Mouse (Mus musculus): Measurements from ENCODE around the gene Frmd8. TPM values are rescaled to one million over a fixed set of nuclear protein-coding genes. Genes with fewer than 3 reads are reported as not detected.

Frmd8 gene
- total RNA-seq, 2 experiments from 2014 or later: 19.3 to 21.9 TPM

DNA sequence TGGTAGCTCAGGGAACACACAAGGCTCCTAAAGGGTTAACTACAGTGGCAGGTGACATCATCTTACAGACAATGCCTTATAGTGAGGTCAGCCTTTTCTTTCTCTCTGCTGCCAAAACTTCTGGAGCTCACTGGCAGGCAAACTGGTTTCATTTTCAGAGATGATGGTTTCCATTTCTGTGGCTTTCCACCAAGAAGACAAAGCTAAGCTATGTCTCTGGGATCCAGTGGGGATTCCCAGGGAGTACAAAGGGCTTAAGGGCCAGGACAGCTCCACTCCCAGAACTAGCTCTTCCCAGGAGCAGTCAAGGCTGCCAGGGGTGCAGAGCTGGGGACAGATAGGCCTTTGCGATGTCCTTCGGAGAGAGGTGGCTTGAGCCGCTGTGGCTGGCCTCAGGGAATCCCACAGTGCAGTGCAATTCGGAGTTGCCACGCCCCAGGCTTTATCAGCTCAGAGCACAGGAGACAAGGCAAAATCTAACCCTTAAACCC, 23.5 kb downstream of the Frmd8 start:
- no peak for ATAC-seq (ENCODE audit: poor library complexity, severe bottlenecking)

DNA sequence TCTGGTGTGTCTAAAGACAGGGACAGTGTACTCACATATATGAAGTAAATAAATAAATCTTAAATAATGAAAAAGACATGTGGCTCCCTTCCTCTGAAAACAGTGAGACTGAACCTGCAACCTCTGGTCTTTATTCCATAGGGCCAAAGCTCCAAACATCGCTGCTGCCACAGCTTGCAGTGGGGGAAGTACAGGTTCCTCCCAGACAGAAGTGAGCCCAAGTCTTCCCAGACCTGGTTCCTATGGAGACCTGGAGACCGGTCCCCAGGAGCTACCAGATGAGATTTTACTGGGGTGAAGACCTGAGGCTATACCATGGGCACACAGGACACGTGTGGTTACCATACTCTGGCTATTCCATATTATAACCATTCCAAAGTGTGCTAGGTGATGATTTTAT, 24.2 kb downstream of the Frmd8 start:
- no peak for ATAC-seq (ENCODE audit: poor library complexity, severe bottlenecking)

DNA sequence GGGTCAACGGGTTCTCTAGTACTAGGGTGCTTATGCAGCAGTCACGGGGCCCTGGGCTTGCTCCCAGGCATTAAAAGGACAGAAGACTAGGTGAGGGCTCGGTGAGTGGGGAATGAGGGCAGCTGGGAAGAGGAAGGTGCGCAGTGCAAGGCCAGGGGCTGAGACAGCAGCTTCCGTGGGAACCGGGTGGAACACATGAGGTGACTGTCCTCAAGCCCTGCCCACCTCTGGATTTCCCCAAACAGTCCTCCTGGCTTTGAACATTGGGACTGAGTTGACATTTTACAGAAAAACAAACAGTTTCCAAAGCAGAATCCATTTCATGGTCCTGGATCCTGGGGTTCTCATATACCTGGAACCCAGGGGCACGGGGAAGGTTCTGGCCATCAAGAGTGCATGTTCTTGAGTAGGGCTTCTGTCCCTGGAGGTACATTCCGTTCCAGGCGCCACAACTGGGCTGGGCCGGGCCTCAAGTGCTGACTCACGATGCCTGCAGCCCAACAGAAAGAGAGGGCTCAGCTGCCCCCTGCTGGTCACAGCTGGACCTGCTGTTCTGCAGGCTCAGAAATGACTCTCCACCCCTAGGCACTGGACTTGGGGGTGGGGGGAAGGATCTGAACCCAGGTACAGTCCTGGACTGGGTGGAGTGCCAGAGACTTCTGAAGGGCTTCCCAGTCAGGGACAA, 25.1 kb downstream of the Frmd8 start:
- peak; percentile 38 for ATAC-seq (ENCODE audit: poor library complexity, severe bottlenecking)

DNA sequence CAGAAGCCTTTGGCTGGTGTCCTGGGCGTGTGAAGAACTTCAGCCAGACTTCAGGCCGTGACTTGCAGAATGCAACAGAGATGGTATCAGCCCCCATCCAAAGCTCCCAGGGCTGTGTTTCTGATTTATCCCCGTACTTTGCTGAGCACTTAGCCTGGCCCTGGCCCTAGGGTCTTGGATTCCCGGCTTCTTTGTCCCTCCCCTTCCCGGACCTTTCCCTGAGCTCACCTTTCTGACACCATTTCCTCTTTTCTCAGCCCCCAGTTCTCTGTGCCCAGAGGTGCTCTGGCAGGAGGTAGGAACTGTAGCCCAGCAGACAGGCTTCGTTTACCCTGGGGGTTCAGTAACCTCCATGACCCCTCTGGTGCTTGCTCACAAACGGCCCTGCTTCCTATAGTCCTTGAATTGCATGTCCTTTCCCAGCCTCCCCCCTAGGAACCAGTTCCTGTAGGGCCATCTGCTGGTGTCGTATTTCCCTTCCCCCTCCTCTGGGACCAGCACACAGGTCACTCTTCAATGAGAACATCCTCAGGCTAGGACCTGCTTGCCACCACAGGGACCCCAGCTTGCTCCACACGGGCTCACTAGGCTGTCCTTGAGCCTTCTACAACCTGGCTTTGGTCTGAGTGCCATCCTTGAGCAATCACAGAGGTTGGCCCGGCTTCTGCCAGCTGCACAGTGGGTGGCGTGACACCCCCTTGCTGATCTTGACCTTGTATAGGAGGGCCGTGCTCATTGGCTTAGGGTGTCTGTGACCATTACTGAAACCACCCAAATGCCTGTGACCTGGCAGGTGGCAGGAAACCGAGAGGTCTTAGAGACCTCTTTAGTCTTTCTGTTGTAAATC, 26.0 kb downstream of the Frmd8 start:
- no peak for ATAC-seq (ENCODE audit: poor library complexity, severe bottlenecking)

DNA sequence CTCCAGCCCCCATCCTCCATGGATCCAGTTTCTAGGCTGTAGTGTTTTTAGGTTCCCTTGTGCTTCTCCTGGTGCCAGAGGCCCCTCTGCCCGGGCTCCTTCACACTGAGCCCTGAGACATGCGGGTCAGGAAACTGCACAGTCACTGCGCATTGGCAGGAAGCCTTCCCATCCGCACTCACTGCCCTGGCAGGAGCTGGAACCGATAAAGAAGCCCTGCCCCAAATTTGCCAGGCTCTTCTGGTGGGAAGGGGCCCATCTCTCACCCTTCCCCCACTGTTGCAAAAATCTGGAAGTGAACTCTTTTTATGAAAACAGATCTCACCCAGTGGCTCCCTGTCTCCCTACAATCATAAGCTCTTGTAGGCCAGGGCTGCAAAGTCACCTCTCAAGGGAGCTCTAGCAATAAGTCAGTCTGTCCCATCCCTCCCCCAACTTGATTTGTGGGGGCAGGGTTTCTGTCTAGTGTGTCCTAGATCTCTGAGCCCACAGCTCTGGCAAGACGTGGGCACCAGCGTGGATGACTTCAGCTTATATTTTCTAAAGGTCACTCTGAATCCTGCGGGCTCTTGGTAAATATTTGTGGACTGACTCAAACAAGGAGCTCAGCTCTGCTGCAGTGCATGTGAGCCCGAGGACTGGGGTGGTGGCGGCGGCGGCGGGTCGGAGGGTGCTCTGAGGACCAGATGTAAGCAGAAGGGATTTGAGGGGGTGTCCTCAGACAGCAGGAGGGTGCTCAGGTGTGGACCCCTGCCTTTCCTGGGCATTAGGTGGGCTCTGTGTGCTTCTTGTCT, 26.8 kb downstream of the Frmd8 start:
- no peak for ATAC-seq (ENCODE audit: poor library complexity, severe bottlenecking)

DNA sequence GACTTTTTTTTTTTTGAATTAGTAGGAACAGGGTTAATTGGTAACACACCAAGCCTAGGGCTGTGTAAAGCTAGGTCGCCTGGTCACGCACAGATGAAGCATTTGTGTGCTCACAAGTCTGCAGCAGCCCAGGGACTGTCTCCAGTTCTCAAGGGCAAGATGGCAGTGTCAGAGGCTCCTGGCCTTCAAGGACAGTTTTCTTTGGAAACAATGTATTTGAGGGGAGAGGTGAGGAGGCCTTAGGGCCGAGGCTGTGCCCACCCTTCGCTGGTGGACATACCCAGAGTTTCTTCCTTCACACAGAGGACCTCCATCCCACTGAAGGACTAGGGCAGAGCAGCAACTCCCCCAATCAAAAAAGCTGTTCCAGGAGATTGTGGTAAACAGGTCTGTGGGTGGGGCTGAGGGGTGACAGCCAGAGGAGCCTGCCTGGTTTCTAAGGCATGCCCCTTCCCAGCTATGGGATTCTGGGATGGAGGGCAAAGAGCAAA, 27.7 kb downstream of the Frmd8 start:
- no peak for ATAC-seq (ENCODE audit: poor library complexity, severe bottlenecking)

DNA sequence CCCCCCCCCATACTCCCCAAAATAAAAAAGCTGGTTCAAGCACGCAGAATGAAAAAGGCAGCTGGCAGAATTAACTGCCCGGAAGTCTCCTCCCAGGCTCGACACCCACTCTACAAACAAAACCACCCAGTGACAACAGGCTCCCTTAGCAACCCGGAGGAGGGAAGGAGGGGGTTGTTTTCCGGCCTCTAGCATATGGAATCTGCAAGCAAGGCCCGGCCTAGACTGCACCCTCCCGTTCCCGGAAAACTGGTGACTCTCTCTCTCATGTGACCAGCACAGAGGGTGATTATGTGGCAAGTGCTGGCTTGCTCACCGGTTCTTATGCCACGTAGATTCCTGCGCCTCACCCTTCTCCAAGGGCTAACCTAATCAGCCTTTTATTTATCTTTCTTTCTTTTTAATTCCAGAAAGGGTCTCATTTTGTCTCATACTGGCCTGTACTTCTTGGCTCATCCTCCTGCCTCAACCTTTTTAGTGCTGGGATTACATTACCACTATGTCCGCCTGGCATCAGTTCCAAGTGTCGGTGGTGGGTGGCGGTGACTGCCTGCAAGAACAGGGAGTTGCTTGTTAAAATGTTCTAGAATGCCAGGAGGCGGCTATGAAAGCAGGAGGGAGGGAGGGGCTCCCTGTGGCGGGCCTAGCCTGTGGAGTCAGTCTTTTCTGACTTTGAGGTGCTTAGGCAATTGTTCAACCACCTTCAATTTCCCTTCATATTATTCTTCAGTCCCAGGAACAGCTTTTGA, 28.3 kb downstream of the Frmd8 start:
- peak; percentile 9 for ATAC-seq (ENCODE audit: poor library complexity, severe bottlenecking)

DNA sequence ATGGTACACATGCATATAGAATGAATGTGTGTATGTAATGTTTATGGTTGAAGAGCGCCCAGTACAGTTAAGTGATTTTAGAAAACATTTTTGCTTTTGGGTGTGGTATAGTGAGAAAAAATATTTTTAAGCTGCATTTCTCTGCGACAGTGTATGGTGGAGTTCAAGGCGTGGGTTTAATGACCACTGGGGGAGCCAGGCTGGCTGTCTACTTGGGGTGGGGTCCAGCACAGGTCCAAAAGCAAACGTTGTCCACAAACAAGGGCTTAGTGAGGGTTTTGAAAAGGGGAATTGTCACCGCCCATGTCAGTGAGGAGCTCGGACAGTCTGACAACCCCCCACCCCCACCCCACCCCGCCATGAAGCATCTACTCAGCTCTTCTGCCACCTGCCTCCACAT, 28.9 kb downstream of the Frmd8 start:
- no peak for ATAC-seq (ENCODE audit: poor library complexity, severe bottlenecking)

DNA sequence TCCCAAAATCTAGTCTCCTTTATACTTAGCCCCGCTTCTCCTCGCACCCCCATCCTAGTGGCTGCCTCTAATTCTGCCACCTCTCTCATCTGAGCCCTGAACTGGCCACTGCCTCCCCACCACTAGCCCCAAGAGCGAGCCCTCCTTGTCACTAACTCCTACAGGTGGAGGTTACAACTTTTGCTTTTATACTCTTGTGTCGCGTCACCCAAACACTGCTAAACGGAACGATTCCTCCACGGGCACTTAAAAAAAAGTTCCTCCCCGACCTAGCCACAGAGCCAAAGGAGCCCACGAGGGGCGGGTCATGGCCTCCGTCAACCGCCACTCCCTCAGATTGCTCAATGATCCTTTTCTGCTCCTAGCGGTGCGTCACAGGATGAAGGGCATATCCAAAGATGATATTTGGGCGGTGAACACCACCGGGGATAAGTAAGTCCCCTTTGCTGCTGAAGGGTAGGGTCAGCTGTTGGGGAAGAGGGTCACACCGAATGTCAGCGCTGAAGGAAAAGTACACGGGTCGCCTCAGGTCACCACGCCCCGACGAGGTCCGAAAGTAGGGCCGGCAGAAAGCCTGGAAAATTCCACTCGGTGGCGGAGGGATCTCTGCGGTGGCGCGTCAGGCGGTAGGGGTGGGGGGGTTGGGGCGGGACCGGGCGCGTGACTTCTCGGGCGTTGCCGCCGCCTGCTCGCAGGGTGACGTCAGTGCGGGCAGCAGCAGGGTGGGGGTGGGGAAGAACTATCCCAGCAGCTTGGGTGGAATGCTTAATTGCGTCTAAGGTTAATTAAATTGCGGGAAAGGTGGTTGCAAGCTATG, 29.5 kb downstream of the Frmd8 start:
- peak; percentile 25 for ATAC-seq (ENCODE audit: poor library complexity, severe bottlenecking)

DNA sequence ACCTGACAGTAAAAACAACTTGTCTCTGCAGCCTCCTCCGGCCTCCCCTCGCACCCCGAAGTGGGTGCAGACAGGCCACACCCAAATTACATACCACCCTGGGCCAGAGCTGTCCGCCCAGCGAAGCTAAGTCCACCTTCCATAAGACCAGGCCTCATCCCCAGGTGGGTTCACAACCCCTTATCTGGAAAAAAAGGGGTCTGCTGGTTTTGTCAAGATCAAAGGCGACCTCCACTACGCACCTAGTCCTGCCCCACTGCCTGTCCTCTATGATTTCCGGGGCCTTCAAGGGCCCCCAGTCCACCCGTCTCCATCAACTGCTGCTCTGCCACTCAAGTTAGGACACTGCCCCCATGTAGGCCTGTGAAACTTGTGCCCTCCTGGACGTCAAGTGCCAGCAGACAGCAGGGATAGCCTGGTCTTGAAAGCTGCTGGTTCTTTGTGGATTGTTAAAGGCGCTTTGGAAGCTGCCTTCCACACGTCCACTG, 30.2 kb downstream of the Frmd8 start:
- peak; percentile 9 for ATAC-seq (ENCODE audit: poor library complexity, severe bottlenecking)

DNA sequence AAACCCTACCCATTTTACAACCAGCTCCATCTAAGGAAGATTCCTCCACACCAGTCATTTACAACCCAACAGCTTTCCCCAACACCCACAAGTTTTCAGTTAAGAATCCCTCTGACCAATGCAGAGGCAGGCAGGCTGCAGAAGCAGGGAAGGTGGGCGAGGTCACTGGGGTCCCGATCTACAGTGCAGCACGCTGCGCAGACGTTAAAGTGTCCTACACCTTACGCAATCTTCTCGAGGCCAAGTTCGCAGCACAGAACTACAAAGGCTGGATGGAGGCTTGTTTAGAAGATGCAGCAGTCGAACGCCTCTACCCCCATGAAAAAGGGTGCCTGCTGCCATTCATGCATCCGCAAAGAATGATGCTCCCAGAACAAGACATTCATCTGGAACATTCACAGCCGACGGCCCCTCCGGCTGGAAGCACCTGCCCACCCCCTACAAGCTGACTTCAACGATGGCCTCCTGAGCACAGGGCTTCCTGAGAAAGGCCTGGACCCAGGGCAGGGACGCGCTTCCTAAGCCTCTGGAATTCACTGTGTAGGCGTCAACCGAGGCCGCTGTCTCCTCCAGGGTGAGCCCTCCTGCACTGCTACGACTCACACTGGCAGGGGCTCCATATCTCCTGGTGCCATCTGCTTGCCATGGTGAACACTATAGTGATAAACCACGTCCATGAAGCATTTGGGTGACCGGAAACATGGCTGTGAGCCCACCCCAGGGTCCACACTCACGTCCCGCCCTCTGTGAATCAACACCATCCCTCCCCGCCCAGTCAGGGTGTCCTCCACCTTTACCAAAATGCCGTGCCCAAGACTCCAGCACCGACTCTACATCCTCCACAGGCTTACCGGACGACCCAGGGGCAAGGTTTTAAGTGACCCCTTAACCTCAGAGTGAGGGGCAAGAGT, 31.0 kb downstream of the Frmd8 start:
- peak; percentile 1; the same call in 1 of the 2 replicates for ATAC-seq (ENCODE audit: poor library complexity, severe bottlenecking)

DNA sequence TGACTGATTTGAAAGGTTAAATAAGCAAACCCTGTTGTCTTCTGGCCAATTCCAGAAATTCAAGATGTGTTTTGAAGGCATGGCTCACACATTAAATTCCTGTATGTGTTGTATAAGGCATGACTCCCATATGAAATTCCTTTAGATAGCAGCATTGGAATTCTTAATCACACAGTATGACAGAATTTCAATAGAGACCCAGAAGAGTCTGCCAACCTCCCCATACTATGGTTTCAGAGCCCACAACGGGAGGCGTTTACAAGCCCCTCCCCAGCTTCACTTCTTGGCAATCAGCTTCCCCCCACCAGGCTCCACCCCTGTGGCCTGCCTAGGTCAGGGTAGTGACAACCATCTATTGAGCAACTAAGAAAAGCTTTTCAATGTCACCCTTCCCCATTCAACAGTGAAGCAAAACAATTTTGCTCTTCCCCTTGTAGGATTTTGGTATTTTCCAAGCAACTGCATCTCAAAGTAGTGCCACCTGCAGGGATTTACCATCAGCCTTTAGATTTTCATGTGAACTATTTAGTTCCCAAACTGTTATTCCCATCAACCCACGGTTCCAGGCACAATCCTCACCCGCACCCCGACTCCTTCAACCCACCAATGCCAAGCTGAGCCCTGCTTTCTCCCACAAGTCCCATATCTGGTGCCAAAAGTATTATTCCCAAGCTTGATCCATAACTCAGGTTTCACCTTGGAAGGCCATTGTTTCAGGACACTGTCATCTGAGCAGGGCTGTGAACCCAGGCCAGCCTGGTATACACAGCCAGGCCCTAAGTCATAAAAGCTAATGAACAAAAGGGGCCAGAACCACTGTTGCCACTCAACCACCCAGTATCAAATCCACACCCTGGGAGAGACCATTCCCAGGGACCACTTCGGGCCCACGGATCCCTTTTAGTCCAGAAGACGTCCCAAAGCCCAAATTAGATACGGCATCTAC, 32.0 kb downstream of the Frmd8 start:
- peak; percentile 4; the same call in 1 of the 2 replicates for ATAC-seq (ENCODE audit: poor library complexity, severe bottlenecking)

DNA sequence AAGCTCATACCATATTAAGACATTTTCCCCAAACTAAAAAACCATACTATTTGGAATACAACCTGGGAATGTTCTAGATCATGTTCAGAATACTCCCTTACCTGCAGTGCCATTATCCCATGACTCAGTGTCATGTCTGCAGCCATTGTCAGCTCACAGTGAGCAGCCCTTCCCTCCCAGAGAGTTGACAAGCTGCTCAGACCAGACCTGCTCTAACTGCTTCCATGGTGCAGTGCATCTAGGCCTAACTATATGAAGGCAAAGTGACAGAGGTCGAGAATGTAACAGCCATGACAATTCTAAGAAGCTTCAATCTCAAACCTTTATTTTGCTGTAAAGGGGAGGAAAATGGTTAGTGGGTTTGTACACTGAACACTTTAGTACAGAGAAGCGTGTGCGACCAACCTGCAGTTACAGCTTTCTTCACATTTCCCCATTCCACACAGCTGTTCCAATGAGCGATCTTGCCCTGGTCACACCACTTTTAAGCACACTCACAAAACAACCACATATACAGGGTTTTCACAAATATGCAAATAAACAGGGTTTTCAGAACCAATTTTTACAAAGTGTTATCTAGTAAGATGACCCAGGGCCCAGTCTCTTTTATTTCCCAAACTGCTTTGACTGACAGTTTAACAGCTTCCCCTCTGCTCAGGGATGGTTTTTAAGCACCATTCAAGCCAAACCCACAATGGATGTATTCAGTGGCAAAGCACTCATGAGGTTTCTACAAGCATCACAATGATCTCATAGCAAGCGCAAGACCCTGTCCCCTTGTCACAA, 32.9 kb downstream of the Frmd8 start:
- no peak for ATAC-seq (ENCODE audit: poor library complexity, severe bottlenecking)

DNA sequence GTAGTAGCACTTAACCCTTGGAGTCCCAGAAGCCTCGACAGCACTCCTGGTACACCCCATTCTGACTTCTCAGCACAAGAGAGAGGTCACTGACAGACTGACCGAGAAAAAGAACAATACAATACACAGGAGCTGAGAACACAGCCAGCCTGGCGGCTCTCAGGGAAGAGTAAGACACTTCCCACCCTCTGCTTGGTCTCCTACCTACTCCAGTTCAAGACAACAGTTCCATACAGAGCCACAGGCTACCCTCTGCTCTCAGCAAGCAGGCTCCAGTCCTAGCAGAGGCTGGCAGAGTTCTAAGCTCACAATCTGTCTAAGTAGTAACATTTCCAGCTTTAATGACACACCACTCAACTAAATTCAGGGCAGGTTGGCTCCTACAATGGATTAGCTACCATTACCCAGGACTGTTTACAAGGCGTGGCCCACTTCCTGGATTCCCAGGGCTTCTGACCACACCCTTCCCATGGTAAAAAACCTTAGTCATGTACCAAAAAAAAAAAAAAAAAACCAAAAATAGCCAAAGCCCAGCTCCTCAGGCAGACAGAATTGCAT, 33.6 kb downstream of the Frmd8 start:
- ATAC-seq (ENCODE audit: poor library complexity, severe bottlenecking): no peak

DNA sequence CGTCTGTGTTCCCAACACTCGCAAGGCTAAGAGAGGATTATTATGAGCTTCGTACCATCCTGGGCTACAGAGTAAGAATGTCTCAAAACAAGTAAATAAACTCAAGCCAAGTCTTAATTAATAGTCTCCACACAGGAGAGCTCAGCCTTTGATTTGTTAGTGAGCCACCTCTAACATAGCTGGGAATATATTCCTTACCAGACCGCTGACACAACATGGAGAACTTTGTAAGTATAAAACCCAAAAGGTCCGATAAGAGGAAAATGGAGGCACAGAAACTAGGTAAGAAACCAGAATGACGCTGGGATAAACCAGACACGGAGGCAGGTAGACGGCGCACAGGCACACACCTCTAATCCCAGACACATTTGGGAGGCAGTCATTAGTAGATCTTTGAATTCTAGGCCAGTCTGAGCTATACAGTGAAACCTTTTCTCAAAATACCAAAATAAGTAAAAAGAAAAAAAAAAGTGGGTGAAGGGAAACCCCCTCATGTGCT, 34.1 kb downstream of the Frmd8 start:
- no peak for ATAC-seq (ENCODE audit: poor library complexity, severe bottlenecking)
